Mouse (Mus musculus) adipocyte (in vitro differentiated cells): ENCODE measurements at regions not wholly inside any gene's neighbourhood (a gene's known extent, or its start where the extent isn't known, plus 50 kb on each side); places are given as distances from the start of the nearest gene placed in this dataset.

Experiments
- DNase-seq: peaks from one replicate; pipeline ENCODE4 v3.0.0-alpha.2; 2016; ENCODE audit warnings: low spot score

DNA sequence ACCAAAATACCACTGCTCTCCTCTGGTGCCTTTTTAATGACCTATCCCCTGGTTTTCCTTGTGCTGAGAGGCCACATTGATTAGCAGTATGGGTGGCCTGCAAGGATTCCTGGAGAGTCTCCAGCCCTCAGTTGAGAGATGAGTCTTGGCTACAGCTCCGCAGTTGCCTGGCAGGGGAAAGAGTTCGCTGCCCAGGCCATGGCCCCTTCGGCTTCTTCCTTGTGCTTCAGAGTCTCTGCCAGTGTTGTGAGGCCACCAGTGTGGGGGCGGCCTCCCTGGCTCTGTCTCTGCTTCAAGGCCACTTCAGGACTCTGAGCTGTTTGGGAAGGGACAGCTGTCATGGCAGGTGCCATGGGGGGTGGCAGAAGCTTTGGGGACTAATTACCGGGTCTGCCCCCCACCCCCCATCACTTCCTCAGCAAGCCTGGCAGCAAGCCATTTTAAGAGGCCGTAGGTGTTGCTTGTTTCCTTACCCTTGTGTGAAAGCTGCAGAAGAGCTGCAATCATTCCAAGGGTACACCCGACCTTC, 85.8 kb upstream of the Gria1 start:
- DNase-seq, result no peak

DNA sequence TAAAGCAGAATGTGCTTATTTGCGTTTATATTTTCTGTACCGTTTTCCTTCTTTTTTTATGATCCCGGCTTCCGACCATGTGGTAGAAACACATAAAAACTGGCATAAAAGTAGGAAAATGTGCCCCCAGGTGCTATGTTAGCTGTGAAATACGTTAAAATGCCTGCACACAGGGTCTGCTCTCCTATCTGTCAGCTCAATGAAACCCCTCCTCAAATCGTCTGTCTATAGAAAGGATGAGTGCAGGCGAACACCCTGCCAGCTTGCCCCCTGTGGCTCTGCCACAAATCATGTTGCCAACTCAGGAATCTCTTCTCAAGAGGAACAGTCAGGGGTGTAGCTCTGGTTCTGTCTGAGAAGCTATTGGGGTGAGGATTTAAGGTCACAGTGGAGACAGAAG, 78.4 kb upstream of the Gria1 start:
- DNase-seq, result no peak

DNA sequence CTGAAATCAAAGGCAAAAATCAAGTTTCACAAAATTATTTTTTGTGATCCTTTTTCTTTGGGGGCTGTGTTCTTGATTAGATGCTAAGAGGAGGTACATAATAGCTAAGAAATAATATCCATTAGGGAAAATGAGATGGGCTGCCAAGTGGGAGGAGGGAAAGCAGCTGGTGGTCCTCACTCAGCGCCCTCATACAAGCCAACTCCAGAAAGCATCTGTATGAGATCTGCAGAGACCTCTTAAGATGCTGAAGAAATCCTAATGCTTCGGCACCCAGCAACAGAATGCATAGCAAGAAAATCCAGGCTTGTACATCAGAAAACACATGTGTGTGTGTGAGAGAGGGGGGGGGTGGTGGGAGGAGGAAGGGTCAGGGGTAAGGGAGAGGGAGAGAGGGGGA, 58.8 kb upstream of the Gria1 start:
- no peak for DNase-seq

DNA sequence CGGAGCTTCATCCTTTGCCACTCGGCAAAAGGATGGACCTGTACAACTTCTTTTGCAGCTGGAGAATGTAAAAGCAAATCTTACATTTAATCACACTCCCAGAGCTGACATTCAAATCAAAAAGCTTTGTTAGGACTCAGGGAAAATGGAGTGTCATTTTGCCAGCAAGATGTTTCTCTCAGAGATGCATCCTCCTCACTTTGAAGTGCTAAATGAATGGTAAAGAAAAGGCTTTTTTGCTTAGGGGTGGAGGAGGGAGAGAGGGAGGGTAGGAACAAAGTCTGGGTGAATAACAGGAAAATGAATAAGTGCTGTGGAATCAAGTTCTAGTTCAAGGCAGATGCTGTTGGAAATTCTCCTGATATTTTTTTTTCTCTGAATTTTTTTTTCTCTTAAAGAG, 53.4 kb upstream of the Gria1 start:
- no peak for DNase-seq
